Mouse (Mus musculus): ENCODE results near the gene Rrp7a.

DNA sequence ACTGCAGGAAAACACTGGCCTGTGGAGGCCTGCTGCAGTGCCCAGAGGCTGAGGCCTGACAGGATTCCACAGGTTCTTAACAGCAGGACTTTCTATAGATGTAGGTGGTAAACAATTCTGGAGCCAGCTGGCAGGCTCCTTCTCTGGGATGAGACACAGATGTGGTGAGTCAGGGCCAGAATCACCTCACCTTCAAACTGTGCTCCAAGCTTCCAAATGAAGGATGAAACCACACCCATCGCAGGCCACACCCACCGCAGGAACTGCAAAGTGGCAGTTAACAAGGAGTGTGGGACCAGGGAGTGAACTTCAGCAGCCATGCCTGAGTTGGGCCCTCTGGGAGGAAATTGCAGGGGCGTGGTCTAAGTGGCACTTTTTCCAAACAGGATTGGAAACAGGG is 31.7 kb downstream of the Rrp7a start:
- TF ChIP-seq CTCF (IDR thresholded peaks at IDR 0.05; ENCODE audit: low read depth): no peak
- TF ChIP-seq EP300 (optimal IDR thresholded peaks at IDR 0.05): no peak

Measured in stomach, postnatal 0 days (tissue).